Mouse (Mus musculus) heart, adult 2 months (tissue): ENCODE measurements around the gene Tmem132b.

Experiments
- CTCF ChIP-seq: fragments of 200-600 bp; IDR thresholded peaks from 2 replicates; pipeline ENCODE4 v1.8.1; 2022; ENCODE audit warnings: antibody characterized with exemption, mild to moderate bottlenecking, moderate library complexity
- EP300 ChIP-seq: fragments of 200-500 bp; IDR thresholded peaks from 2 replicates; pipeline ENCODE4 v1.6.1; 2011; ENCODE audit warnings: low read depth, low read length, control low read depth; ENCODE audit not compliant: insufficient read depth
- POLR2A ChIP-seq: fragments of 200-500 bp; IDR thresholded peaks from 2 replicates; pipeline ENCODE4 v1.6.1; 2011; ENCODE audit warnings: mild to moderate bottlenecking, low read depth, low read length, control low read depth; ENCODE audit not compliant: insufficient read depth

DNA sequence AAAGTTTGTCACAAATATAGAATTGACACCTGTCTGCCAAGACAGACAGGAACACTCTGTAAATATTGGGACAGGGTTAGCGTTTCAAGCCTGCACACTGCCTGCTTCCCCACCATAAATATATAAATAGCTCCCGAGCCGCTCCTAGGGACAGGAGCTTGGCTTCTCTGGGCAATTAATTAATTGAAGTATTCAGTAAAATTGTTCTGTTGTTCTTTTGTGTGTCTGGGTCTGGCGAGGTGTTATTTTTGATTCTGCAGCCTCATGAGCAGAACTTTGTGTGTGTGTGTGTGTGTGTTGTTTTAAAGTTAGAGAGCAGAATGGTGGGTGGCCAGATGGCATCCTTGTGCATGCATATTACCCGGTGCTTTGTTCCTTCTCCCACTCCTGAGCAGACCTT is 24.2 kb downstream of the Tmem132b start:
- TF ChIP-seq CTCF (no peak), EP300 (no peak), POLR2A (no peak)
